ENCODE assay signal across 22 mouse cellular contexts in genomic region chr2:145419078-145419477, GRCm38 (mm10).
DNase-seq lines count a peak whose midpoint lies in the region; ATAC-seq lines count a peak whose summit lies in the region.
"Had no signal": no experiment of that assay in that cellular context is flagged by ENCODE, and none has a peak within 500 bp of the region (broad histone marks: within the 10 kb centered on the region; RNA-seq: fewer than 3 reads in every experiment).

No protein-coding gene starts in this region.

- H3K4me1 ChIP-seq in heart, embryonic 10.5 days: peaks cover 3% of the 10 kb centered on the region; the same call in 1 of the 2 replicates
- peaks cover 12% of the 10 kb centered on the region; the same call in 1 of the 2 replicates for H3K4me1 ChIP-seq in heart, embryonic 12.5 days (replicated peaks)
- H3K4me1 ChIP-seq in heart, embryonic 13.5 days: peaks cover 13% of the 10 kb centered on the region; the same call in 1 of the 2 replicates
- H3K4me1 ChIP-seq in heart, embryonic 11.5 days (ENCODE audit: control insufficient read depth, insufficient read depth, low read length): peaks cover 5% of the 10 kb centered on the region
- no peaks in the 10 kb centered on the region for H3K4me1 ChIP-seq in heart, embryonic 16.5 days (ENCODE audit: control insufficient read depth, insufficient read depth, low read length)

- H3K4me3 ChIP-seq in heart, embryonic 10.5 days: no peak overlapping the region
- H3K4me3 ChIP-seq in heart, embryonic 12.5 days: no peak overlapping the region
- H3K4me3 ChIP-seq in heart, embryonic 13.5 days: no peak overlapping the region
- no peak overlapping the region for H3K4me3 ChIP-seq in heart, embryonic 11.5 days (ENCODE audit: low read depth, low read length)
- H3K4me3 ChIP-seq in heart, embryonic 16.5 days (ENCODE audit: low read length): no peak overlapping the region

- DNase-seq in heart, embryonic 10.5 days (ENCODE audit: low spot score): no peak
- DNase-seq in heart, adult 18-20 months: no peak
- no peak for DNase-seq in heart, postnatal 4 days
- DNase-seq in heart, adult 11 months: no peak
- DNase-seq: adrenal gland, adult 2 months; adrenal gland, adult 8-10 months; adrenal gland, postnatal 10 days; adrenal gland, postnatal 14 days; adrenal gland, postnatal 25 days; adrenal gland, postnatal 36 days; B cell, adult 2 months; cerebellum, adult 11 months; cerebellum, adult 11-12 months had no signal

- peak overlapping the region; percentile 42; the same call in 1 of the 2 replicates for H3K27ac ChIP-seq in heart, embryonic 10.5 days
- H3K27ac ChIP-seq in heart, embryonic 12.5 days (ENCODE audit: poor library complexity, severe bottlenecking): peak overlapping the region; percentile 27; the same call in 1 of the 2 replicates
- H3K27ac ChIP-seq in heart, embryonic 13.5 days (replicated peaks): peak overlapping the region; percentile 28; the same call in 1 of the 2 replicates
- H3K27ac ChIP-seq in heart, embryonic 11.5 days (ENCODE audit: low read depth, low read length): no peak overlapping the region
- no peak overlapping the region for H3K27ac ChIP-seq in heart, embryonic 16.5 days (ENCODE audit: low read length)

- peak; percentile 53; the same call in 1 of the 2 replicates for ATAC-seq in heart, embryonic 12.5 days (ENCODE audit: insufficient number of reproducible peaks, low FRiP score)
- ATAC-seq in heart, embryonic 13.5 days (ENCODE audit: extremely low read depth, insufficient number of reproducible peaks, low FRiP score, low TSS enrichment): no peak
- ATAC-seq in heart, embryonic 11.5 days (replicated peaks; ENCODE audit: insufficient number of reproducible peaks, low FRiP score, low TSS enrichment): no peak
- peak; percentile 60; the same call in 1 of the 2 replicates for ATAC-seq in heart, embryonic 16.5 days (replicated peaks; ENCODE audit: extremely low read depth, insufficient read depth, low FRiP score)
- ATAC-seq: activated CD4-positive, CD25-positive, alpha-beta regulatory T cell, adult 4 months; CD4-positive, CD25-positive, alpha-beta regulatory T cell, adult 4 months; Patski had no signal

- no peak overlapping the region for H3K9ac ChIP-seq in heart, embryonic 12.5 days
- H3K9ac ChIP-seq in heart, embryonic 13.5 days: no peak overlapping the region
- H3K9ac ChIP-seq in heart, embryonic 11.5 days (ENCODE audit: low read depth, low read length): no peak overlapping the region
- no peak overlapping the region for H3K9ac ChIP-seq in heart, embryonic 16.5 days (ENCODE audit: low read length)

- H3K36me3 ChIP-seq in heart, embryonic 10.5 days: no peaks in the 10 kb centered on the region
- H3K36me3 ChIP-seq in heart, embryonic 12.5 days: no peaks in the 10 kb centered on the region
- no peaks in the 10 kb centered on the region for H3K36me3 ChIP-seq in heart, embryonic 13.5 days
- no peaks in the 10 kb centered on the region for H3K36me3 ChIP-seq in heart, embryonic 11.5 days (ENCODE audit: control insufficient read depth, insufficient read depth, low read length)
- no peaks in the 10 kb centered on the region for H3K36me3 ChIP-seq in heart, embryonic 16.5 days (ENCODE audit: control insufficient read depth, insufficient read depth)
- H3K36me3 ChIP-seq: G1E had no signal

- H3K4me2 ChIP-seq in heart, embryonic 12.5 days: no peak overlapping the region
- H3K4me2 ChIP-seq in heart, embryonic 13.5 days: no peak overlapping the region
- H3K4me2 ChIP-seq in heart, embryonic 11.5 days: no peak overlapping the region
- H3K4me2 ChIP-seq in heart, embryonic 16.5 days (ENCODE audit: low read depth, low read length): no peak overlapping the region

- H3K9me3 ChIP-seq in heart, embryonic 10.5 days: no peaks in the 10 kb centered on the region
- H3K9me3 ChIP-seq in heart, embryonic 12.5 days (replicated peaks): 0 out of 2 replicates have a peak, but pooled peaks cover 4% of the 10 kb centered on the region
- H3K9me3 ChIP-seq in heart, embryonic 13.5 days: peaks cover 3% of the 10 kb centered on the region; the same call in 1 of the 2 replicates
- no peaks in the 10 kb centered on the region for H3K9me3 ChIP-seq in heart, embryonic 11.5 days (replicated peaks; ENCODE audit: control insufficient read depth, low read length)
- no peaks in the 10 kb centered on the region; the same call in 1 of the 2 replicates for H3K9me3 ChIP-seq in heart, embryonic 16.5 days (replicated peaks; ENCODE audit: control insufficient read depth, low read length)

- H3K27me3 ChIP-seq in heart, embryonic 10.5 days (ENCODE audit: insufficient read depth, poor library complexity, severe bottlenecking): no peaks in the 10 kb centered on the region
- H3K27me3 ChIP-seq in heart, embryonic 12.5 days (replicated peaks): no peaks in the 10 kb centered on the region
- H3K27me3 ChIP-seq in heart, embryonic 13.5 days (replicated peaks): no peaks in the 10 kb centered on the region
- no peaks in the 10 kb centered on the region for H3K27me3 ChIP-seq in heart, embryonic 11.5 days (ENCODE audit: control insufficient read depth, insufficient read depth, low read length)
- no peaks in the 10 kb centered on the region for H3K27me3 ChIP-seq in heart, embryonic 16.5 days (ENCODE audit: control insufficient read depth, insufficient read depth, low read length)
- H3K27me3 ChIP-seq: CH12.LX, Patski had no signal

- WGBS in heart, embryonic 10.5 days: 30% methylated on average over 2 of the region's 2 CpGs
- WGBS in heart, embryonic 12.5 days: 30% methylated on average over 2 of the region's 2 CpGs
- WGBS in heart, embryonic 13.5 days: 29% methylated on average over 2 of the region's 2 CpGs
- 40% methylated on average over 2 of the region's 2 CpGs for WGBS in heart, embryonic 11.5 days (ENCODE audit: insufficient replicate concordance)
- 45% methylated on average over 2 of the region's 2 CpGs for WGBS in heart, embryonic 16.5 days

Comparison
In these comparisons a context has a peak if more than half of its experiments do, and no peak if none do; other contexts are left out.
1. H3K27ac ChIP-seq: peak in heart, embryonic 10.5 days (single experiment), heart, embryonic 12.5 days (single experiment) and heart, embryonic 13.5 days (single experiment); none in heart, embryonic 11.5 days (single experiment) and heart, embryonic 16.5 days (single experiment).
2. ATAC-seq: peak in heart, embryonic 12.5 days (single experiment) and heart, embryonic 16.5 days (single experiment); none in heart, embryonic 13.5 days (single experiment) and heart, embryonic 11.5 days (single experiment).